Mouse (Mus musculus): ENCODE results near the gene Nfia.

- TF ChIP-seq CTCF (IDR thresholded peaks at IDR 0.05; ENCODE audit: low read depth, low read length) (no peak), POLR2A (IDR thresholded peaks at IDR 0.05; ENCODE audit: borderline replicate concordance, low read depth, low read length) (no peak)
Measured at GRCm38 (mm10) chr4:97921682-97922081, 149.1 kb downstream of the Nfia start.

Measured in bone marrow macrophage, adult 2 months (primary cell).